Mouse (Mus musculus) B cell, adult 62 days (primary cell): ENCODE measurements around the gene Atp6v0e. TPM values are rescaled to one million over a fixed set of nuclear protein-coding genes. Genes with fewer than 3 reads are reported as not detected.

Experiments
- total RNA-seq: library from RNA; stranded (reverse); gene quantifications from 4 replicates; pipeline ENCODE4 v1.2.4, GENCODE M21; 2023

Atp6v0e gene
- total RNA-seq, result 115 to 128 TPM (median 124 TPM) in 4 replicates

GRCm38 (mm10) chr17:26662978-26663683 is at the start of gene Atp6v0e:
TSS of gene Atp6v0e (plus strand) at chr17:26663231.

GRCm38 (mm10) chr17:26715271-26715758 is 52.3 kb downstream of the Atp6v0e start, which contains the start of gene Crebrf:
TSS of gene Crebrf (plus strand) at chr17:26715650.

Other genes with a start within 250 kb of the Atp6v0e start
- 0.18 to 0.35 TPM (median 0.28 TPM) in 3 of 4 replicates, not detected in the other for gene Neurl1b, start 248.4 kb upstream of the Atp6v0e start, total RNA-seq
- 32.1 to 39.3 TPM (median 34.3 TPM) in 4 replicates for gene Ergic1, start 101.7 kb upstream of the Atp6v0e start, total RNA-seq
- gene Dusp1, start 101.1 kb upstream of the Atp6v0e start, total RNA-seq, result 569 to 830 TPM (median 721 TPM) in 4 replicates
- 129 to 152 TPM (median 139 TPM) in 4 replicates for gene Crebrf, start 52.4 kb downstream of the Atp6v0e start, total RNA-seq
- gene Bnip1, start 117.8 kb downstream of the Atp6v0e start, total RNA-seq, result 38.8 to 43.3 TPM (median 41.2 TPM) in 4 replicates
- gene Nkx2-5, start 181.8 kb downstream of the Atp6v0e start, total RNA-seq, result not detected in 4 replicates